Mouse (Mus musculus) layer of hippocampus, postnatal 25 days (tissue): Measurements from ENCODE around the gene Cx3cr1. TPM values are rescaled to one million over a fixed set of nuclear protein-coding genes. Genes with fewer than 3 reads are reported as not detected.
"Not testable (repeated sequence)": the region's sequence is repeated elsewhere in the genome, so short reads cannot be mapped to it uniquely, and the experiment has no call there.

Experiments used
- DNase-seq, 2 experiments: peaks; one replicate each; pipeline ENCODE4 v3.0.0; 2022; ENCODE audit warnings: mixed read lengths in 2 of 2, low spot score in 1 of 2; ENCODE audit errors: extremely low spot score in 1 of 2
- total RNA-seq, 2 experiments: library from RNA; stranded (reverse); gene quantifications; 2 replicates each; pipeline ENCODE4 v1.2.3; 2021

Cx3cr1 gene
- total RNA-seq, 2 experiments from 2014 or later: 31.0 to 37.4 TPM

DNA sequence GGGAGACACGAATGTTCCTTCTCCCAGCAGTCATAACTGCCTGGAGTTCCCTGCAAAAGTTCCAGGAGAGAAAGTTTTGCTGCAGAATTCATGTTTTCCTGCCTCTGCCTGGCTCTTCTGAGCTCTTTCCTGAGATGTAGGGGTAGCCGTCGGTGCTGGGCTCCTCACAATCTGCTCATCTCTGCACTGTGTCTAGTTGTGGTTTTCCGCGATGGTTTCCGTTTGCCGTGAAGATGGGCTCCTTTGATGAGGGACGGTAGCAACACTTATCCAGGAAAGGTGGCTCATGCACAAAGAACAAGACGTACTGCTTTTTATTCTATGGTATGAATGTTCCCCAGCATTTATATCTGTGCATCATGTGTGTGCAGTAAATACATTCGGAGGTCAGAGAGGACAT, 39.3 kb downstream of the Cx3cr1 start:
- no peak for DNase-seq

DNA sequence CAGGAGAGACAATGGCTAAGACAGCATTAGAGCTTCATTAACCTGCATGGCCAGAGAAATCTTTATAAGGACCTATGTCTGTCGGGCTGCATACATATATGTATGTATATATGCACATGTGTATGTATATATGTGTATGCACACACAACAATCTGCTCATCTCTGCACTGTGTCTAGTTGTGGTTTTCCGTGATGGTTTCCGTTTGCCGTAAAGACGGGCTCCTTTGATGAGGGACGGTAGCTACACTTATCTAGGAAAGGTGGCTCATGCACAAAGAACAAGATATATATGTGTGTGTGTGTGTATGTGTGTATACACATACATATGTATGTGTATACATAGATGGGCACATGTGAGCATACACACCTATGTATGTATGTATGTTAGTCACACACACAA, 39.8 kb downstream of the Cx3cr1 start:
- no peak for DNase-seq

DNA sequence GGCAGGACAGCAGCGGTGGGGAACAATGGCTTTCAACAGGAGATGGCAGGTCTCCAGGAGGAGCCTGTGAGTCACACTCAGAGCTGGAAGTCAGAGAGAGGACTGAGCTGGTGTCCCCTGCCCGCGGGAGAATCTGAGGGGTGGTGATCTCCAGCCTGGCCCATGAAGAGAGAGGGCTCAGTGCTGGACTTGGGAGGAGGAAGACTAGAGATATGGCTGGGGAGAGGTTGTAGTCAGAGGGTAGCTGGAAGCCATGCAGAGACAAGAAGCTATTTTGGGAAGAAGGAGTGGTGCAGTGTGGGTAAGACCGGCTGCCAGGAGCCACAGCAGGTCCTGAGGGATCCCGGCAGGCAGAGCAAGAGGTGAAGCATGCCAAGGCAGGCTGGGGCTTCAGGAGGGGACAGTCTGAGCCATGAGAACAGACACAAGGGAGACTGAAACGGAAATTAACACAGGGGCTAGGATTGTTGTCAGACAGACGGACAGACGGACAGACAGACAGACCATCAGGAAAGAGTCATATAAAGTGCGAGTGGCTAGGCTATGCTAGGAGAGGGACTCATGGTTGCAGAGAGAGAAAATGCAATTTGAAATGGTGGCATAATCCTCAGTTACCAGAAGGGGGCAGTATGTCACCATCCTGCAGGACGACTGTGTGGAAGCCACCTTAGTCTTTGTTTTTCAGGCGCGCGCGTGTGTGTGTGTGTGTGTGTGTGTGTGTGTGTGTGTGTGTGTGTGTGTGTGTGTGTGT, 42.1 kb downstream of the Cx3cr1 start:
- DNase-seq: no peak

DNA sequence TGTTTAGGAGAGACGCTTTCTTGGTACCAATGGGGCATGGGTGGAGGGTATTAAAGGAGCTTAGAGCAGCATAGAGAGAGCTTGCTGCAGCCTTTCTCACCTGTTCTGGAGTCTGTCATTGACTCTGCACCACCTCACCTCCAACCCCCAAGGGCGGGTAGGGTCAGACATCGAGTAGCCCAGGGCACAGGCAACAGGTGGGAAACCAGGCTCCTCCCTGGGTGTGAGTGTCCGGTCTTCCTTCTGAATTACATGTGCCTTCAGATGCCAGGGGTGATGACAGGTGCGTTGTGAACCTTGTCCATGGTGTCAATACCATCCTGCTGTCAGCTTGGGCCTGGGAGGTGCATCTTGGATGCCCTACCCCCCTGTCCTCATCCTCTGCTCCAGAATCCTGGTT, 45.1 kb downstream of the Cx3cr1 start:
- no peak for DNase-seq

DNA sequence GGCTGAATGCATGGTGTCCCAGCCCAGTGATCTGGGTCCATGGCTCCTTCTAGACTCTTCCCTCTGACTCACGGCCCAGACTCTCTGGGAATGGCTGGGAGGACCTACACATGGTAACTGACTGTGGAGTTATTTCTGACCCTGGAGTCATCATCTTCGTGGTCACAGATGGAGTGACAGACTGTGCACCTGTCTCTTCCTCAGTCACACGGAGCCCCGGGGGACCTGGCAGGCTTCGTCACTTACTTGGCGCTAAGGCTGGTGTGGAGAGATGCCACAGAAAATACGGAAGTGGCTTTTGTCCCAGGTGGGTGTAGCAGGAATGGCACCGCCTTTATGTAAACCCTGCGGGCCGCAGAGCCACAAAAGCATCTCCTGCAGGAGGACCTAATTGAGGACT, 45.5 kb downstream of the Cx3cr1 start:
- DNase-seq: no peak

DNA sequence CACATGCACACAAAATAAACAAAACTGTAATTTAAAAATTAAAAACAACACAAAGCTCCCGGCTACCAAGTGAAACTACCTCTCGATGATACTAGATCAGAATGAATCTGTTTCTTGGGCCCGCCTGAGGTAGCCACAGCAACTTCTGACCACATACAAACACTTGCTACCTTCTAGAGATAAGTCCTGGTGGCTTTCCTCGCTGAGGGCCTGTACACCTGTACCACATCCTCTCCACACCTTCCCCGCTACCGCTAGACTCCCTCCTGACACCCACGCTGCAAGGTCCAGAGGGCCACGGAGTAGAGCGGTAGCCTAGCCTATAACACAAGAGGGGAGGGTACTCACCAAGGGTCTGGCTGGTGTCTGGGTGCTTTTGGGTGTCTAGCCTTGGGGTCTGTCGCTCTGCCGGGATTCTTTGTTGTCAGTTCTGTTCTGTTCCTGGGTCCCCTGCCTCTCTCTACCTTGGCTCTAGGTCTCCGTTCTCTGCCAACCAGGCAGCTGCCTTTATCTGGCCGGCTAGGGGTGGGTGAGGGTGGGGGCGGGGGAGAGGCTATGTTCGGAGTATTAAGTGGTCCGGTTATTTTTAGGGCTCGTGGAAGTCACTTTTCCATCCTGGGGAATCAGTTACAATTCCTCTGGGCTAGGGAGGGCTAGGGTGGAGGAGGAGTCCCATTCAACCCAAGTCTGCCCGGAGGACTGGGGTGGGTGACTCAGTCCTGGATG, 46.4 kb downstream of the Cx3cr1 start, which contains the start of gene Xirp1:
TSS of gene Xirp1 (minus strand) at position 513 of the 726 bp plus-strand sequence.
- DNase-seq: no peak

DNA sequence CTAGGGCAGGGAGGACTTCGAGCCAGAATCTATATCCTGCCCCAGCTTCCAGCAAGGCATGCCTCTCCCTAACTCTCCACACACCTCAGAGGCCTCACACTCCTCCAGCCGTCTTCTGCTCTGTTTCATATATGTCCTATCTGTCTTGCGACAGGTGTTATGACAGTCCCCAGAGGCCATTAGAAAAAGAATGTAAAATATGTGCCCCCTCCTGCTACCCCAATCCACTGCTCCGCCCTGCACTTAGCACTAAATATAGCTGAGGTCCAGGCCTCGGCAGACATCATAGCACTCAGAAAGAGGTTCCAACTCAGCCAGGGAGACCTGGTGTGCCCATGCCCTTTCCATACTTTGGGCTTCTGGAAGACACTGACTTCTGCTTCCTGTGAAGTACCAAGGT, 48.5 kb downstream of the Cx3cr1 start:
- DNase-seq: no peak

DNA sequence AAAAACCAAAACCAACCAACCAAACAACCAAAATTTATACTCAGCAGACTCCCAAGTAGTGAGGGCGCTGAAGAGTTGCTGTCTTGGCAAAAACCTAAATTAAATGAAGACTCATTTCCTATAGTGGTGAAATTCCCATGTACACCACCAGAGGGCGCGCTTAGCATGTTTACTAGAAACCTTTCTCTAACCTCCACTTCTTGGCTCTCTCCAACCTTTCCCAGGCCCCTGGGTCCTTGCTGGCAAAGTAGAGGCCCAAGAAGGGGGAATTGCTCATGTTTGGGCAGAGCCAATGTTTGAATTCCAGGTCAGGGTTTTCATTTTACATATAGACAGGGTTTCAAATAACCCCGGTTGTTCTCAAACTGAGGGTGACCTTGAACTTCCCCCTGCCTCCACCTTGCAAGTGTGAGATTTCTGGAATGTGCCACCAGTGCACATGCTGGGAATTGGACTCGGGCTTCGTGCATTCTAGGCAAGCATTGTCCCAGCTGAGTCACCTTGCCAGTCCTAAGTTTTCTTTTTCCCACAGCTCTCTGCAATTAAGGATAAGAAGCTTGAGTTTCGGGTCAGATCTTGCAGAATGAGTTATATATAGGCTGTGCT, 49.3 kb downstream of the Cx3cr1 start:
- peak; percentile 64 to 91 for DNase-seq

DNA sequence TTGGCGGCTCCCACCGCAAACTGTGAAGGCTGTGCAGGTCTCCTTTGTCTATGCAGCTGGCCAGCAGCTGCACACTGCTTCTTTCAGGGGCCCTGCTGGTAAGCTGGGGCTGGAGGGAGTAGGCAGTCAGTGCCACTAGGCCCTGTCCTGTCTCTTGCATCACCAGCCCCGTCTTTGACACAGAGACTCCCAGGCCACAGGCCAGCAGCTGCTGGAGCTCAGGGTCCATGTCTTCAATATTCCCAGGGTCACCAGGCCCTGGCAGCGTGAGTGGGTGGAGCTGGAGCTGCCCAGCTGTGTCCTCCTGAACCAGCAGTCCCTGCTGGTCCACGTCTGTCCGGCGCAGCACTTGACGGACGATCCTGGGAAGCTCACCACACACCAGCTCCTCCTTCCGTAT, 52.7 kb downstream of the Cx3cr1 start:
- DNase-seq: no peak

DNA sequence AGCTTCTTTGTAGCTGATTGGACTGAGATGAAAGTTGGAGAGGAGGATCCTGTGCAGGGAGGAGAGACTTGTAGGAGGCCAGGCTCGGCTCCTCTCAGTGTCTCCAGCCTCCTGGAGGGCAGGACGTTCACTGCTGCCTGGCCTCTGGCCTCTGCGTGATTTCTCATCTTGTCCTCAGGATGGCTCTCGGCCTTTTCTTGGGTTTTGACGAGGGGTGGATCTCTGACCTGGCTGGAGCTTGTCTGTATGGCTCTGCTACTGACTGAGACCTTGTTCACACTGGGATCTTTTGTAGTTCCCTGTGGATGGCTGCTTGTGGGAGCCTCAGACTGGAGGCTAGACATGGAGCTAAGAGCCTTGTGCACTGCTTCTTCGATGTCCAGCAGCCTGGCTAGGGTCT, 54.9 kb downstream of the Cx3cr1 start:
- no peak for DNase-seq

DNA sequence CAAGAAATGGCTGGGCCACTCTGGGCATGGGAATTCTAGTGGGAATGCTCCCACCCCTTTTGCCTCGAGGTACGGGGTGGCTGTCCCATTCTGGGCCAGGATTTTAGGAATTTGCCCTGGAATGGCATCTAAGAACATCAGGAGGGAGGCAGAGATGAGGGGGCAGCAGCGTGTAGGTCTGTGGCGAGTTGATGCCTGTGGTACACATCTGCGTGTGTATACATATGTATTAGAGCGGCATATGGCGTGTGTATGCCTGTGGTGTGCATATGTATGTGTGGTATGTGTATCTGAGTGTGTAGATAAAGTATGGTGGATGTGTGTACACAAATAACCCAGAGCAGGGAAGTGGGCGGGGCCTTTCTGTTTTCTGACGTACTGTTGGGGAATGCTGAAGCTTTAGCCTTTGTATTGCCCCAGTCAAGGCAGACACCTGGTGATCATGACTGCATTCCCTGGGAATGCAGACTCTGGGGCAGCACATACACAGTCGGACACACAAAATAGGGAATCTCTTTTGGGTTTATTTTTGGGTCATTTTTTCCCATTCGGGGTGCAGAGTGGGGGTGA, 56.3 kb downstream of the Cx3cr1 start:
- DNase-seq: no peak

DNA sequence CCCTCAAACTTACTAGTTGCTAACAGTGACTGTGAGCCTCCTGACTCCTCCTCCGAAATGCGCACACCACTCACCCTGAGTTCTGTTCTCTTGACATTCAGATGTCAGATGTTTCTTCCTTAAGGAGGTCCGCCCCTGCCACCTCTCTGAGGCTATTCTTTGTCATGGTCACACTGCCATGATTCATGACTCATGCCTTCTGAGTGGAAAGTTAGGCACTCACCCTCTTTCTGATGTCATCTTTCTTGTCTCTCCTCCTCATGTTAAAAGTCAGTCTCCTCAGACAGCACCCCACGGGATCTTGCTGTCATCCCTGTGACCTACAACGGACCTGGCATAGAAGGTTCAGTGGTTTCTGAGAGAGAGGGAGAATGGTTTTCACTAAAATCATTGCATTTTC, 56.9 kb downstream of the Cx3cr1 start:
- DNase-seq: no peak

DNA sequence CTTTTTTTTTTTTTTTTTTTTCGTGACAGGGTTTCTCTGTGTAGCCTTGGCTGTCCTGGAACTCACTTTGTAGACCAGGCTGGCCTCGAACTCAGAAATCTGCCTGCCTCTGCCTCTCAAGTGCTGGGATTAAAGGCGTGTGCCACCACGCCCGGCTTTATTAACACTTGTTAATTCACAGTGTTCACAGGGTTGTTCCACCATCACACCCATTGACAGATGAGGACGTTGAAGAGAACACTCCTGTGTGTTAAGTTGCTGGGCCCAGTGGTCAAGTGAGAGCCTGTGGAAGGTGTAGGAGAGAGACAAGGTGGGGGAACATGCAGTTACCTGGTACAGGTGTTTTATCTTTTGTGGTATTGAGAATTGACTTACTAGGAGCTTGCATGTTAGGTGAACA, 57.5 kb downstream of the Cx3cr1 start:
- not testable (repeated sequence) for DNase-seq

DNA sequence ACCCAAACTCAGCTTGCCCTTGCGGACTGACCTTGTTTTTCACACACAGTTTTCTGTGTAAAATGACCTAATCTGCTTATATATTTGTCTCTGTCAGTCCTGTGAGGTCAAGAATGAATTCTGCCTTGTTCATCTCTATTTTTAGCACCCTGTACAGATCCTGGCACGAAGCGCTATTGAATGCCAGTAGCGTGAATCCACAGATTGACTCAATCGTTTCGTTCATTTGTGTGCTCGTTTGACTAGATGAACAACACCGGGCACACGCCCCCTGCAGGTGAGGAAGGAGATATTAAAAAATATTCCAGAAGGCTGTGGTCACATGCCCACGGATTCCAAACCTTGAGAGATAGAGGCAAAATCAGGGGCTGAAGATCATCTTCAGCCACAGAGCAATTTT, 58.1 kb downstream of the Cx3cr1 start:
- DNase-seq: peak; percentile 50 to 64

DNA sequence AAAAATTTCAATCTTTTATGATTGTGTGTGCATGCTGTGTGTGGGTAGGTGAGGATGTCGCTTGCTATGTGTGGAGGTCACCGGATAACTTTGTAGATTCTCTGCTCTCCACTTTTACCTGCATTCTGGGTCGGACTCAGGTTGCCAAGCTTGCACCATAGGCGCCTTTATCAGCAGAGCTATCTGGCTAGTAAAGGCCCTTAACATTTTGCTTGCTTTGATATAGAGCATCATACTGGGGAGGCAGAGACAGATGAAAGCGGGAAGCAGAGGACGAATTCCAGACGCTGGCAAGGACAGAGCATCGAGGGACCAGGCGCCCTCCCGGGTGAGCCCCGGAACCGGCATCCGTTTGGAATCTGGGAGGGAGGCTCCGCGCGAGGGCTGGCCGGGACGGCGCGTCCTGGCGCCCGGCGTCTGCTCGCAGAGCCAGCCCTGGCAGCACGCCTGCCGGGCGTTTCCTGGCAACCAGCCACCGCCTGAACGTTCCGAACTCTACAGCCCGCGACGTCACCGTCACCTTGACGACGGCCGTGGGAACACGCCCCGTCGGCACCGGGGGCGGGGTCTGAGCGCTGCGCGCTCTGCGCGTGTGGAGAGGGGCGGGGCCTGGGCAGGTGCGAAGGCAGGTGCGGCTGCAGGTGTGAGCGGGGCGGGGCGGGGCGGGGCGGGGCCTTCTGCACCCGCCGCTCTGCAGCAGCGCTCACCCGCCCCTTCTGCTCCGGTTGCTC, 58.7 kb downstream of the Cx3cr1 start:
- DNase-seq: peak; percentile 99

DNA sequence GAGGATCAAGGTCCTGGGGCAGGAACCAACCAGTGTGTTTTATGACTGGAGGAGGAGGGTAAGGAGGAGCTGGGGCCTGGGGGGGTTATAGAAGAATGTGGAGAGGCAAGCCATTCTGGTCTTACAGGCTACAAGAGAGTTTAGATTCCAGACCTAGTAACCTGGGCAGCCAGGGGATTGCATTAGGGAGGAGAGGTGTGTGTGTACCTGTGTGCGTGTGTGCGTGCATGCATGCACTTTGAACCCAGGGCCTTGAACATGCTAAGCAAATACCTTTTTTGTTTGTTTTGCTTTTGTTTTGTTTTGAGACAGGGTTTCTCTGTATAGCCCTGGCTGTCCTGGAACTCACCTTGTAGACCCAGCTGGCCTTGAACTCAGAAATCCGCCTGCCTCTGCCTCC, 59.8 kb downstream of the Cx3cr1 start:
- no peak for DNase-seq

DNA sequence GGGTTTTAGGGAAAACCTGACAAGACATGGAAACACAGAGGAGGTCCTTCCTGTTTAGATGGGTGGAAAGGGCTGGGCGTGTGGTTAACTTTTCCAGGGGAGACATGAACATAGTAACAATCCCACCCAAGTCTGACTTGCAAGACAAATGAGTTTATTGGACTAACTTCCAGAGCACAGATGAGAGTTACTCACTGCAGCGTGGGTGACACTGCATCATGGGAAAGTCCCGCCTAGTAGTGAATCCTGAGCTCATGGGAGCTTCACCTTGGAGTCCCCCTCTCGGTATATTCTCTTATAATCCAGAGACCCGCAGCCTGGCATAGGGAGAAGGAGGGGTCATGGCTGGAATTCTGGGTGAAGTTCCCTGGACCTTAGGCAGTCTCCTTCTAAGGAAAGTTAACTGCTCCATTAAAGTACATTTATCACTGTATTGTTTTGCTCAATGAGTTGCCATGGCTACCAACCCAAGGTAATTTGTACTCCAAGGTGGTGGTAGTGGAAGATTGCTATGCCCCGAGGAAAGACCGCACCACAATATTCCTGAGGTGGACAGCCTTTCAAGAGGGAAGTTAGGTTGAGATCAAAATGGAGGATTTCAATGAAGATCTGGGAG, 60.3 kb downstream of the Cx3cr1 start:
- no peak for DNase-seq

DNA sequence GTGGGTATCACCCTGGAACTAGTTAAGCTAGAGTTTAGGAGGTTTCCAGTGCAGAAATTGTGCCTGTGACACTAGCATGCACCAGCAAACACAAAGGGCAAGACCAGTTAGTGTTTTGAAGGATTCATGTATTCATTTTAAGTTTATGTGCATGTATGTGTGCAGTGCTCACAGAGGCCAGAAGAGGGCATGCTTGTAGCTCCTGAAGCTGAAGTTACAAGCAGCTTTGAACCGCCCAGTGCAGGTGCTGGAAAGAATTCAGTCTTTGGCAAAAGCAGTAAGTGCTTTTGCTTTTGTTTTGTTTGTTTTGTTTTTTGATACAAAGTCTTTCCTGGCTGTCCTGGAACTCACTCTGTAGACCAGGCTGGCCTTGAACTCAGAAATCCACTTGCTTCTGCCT, 61.8 kb downstream of the Cx3cr1 start:
- DNase-seq: no peak

DNA sequence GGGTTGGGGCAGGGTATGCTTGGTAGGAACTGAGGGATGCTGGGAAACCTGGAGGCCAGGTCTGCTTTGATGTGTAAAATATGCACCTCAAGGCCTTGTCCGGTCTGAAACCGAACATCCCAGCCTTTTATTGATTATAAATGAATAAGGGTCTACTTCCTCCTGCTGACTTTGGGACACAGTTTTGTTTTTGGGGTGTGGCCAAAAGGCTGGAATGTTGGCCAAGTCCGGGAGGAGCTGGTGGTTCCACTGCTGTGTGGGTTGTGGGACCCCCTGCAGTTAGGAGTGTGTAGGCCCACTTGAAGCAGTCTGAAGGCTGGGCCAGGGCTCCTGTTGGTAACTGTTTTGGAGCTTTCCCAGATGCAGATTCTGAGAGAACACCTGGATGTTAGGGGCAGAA, 63.7 kb downstream of the Cx3cr1 start:
- DNase-seq: no peak

DNA sequence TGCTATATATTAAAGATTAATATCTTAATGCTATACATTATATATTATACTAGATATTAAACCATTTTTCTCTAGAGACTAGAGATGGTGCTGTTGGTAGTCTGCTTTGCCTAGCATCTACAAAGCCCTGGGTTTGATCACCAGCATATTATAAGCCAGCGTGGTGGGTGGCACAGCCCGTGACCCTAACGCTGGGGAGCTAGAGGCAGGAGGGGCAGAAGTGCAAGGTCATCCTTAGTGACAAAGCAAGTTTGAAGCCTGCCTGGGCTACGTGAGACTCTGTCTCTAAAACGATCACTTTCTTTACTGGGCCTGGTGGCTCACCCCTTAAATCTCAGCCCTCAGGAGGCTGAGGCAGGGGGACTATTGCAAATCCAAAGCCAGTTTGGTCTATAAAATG, 66.8 kb downstream of the Cx3cr1 start:
- DNase-seq: no peak
